Mouse (Mus musculus): ENCODE measurements around the gene Lyrm4.

- TF ChIP-seq POLR2A (IDR thresholded peaks at IDR 0.05; ENCODE audit: extremely low read depth, insufficient read depth, low read length) (no peak), CTCF (IDR thresholded peaks at IDR 0.05; ENCODE audit: low read depth, low read length) (0 out of 2 replicates have a peak, but pooled peaks have one; percentile 7)
Measured at GRCm38 (mm10) chr13:35968131-35968718, 149.1 kb downstream of the Lyrm4 start.
